Mouse (Mus musculus) c-Kit-positive CD71-negative TER-119-negative erythroid progenitor cells, embryonic 14.5 days (primary cell): ENCODE data around the gene Pprc1.

Source experiments
- DNase-seq: peaks from one replicate; pipeline ENCODE4 v3.0.0-alpha.2; 2013; ENCODE audit warnings: low read depth

The Pprc1 gene

GRCm38 (mm10) chr19:46033911-46034310, 10.8 kb upstream of the Pprc1 start:
- no peak for DNase-seq

- no peak for DNase-seq
Measured at GRCm38 (mm10) chr19:46035971-46036370, 8.7 kb upstream of the Pprc1 start.

GRCm38 (mm10) chr19:46036477-46037242, 8.0 kb upstream of the Pprc1 start:
- no peak for DNase-seq

GRCm38 (mm10) chr19:46037243-46037924, 7.3 kb upstream of the Pprc1 start:
- no peak for DNase-seq

GRCm38 (mm10) chr19:46037925-46038850, 6.5 kb upstream of the Pprc1 start:
- DNase-seq, result no peak

- no peak for DNase-seq
Measured at GRCm38 (mm10) chr19:46038851-46039260, 5.8 kb upstream of the Pprc1 start.

- DNase-seq, result peak; percentile 86
Measured at GRCm38 (mm10) chr19:46039478-46039877, 5.2 kb upstream of the Pprc1 start.

- no peak for DNase-seq
Measured at GRCm38 (mm10) chr19:46040149-46040902, 4.4 kb upstream of the Pprc1 start.

GRCm38 (mm10) chr19:46041299-46041932, 3.3 kb upstream of the Pprc1 start:
- no peak for DNase-seq

- no peak for DNase-seq
Measured at GRCm38 (mm10) chr19:46041933-46042475, 2.7 kb upstream of the Pprc1 start.

GRCm38 (mm10) chr19:46042476-46043011, 2.1 kb upstream of the Pprc1 start:
- DNase-seq, result no peak

- no peak for DNase-seq
Measured at GRCm38 (mm10) chr19:46043380-46043779, 1.3 kb upstream of the Pprc1 start.

- DNase-seq, result no peak
Measured at GRCm38 (mm10) chr19:46044993-46045695, 458 bp downstream of the Pprc1 start, which contains the start of gene Ldb1. Gene Ldb1, minus strand, starts transcription at chr19:46045214.

GRCm38 (mm10) chr19:46045696-46046311, 1.1 kb downstream of the Pprc1 start:
- no peak for DNase-seq

GRCm38 (mm10) chr19:46046621-46047025, 1.9 kb downstream of the Pprc1 start:
- no peak for DNase-seq

GRCm38 (mm10) chr19:46047426-46047825, 2.7 kb downstream of the Pprc1 start:
- DNase-seq, result no peak

GRCm38 (mm10) chr19:46049129-46049528, 4.4 kb downstream of the Pprc1 start:
- no peak for DNase-seq

- no peak for DNase-seq
Measured at GRCm38 (mm10) chr19:46050462-46050861, 5.8 kb downstream of the Pprc1 start.

GRCm38 (mm10) chr19:46055752-46056387, 11.2 kb downstream of the Pprc1 start:
- DNase-seq, result no peak
